Mouse (Mus musculus) cortical plate, adult 2 months (tissue): ENCODE data around the gene Smarcal1. TPM values are rescaled to one million over a fixed set of nuclear protein-coding genes. Genes with fewer than 3 reads are reported as not detected.
A peak's percentile ranks its signal among the peaks of the same experiment; 100 is the strongest.

Source experiments
- H3K27ac ChIP-seq: fragments of 200-500 bp; 2 replicates; pipeline ENCODE4 v1.5.1; 2012; ENCODE audit warnings: low read length, control low read depth, inconsistent platforms; ENCODE audit not compliant: insufficient read depth
- H3K4me1 ChIP-seq: fragments of 200-500 bp; 2 replicates; pipeline ENCODE4 v1.6.1; 2011; ENCODE audit warnings: low read length; ENCODE audit not compliant: control insufficient read depth, insufficient read depth
- H3K4me3 ChIP-seq: fragments of 200-500 bp; 2 replicates; pipeline ENCODE4 v1.5.1; 2011; ENCODE audit warnings: mild to moderate bottlenecking, low read length, control low read depth; ENCODE audit not compliant: insufficient read depth
- CTCF ChIP-seq: fragments of 200-500 bp; IDR thresholded peaks from 2 replicates; pipeline ENCODE4 v1.5.1; 2011; ENCODE audit warnings: mild to moderate bottlenecking, control low read depth, low read length; ENCODE audit not compliant: insufficient read depth; ENCODE audit errors: extremely low read depth
- POLR2A ChIP-seq: fragments of 200-500 bp; IDR thresholded peaks from 2 replicates; pipeline ENCODE4 v1.6.1; 2011; ENCODE audit warnings: mild to moderate bottlenecking, low read length, control low read depth; ENCODE audit not compliant: insufficient read depth; ENCODE audit errors: extremely low read depth
- polyA plus RNA-seq: library from polyadenylated mRNA; depleted of rRNA; stranded (reverse); fragments of >200 nt; gene quantifications from 2 replicates; pipeline ENCODE4 v1.2.3, GENCODE M21; 2012; rRNA removed

Gene Smarcal1
- 39.9 and 40.0 TPM in 2 replicates for polyA plus RNA-seq

DNA sequence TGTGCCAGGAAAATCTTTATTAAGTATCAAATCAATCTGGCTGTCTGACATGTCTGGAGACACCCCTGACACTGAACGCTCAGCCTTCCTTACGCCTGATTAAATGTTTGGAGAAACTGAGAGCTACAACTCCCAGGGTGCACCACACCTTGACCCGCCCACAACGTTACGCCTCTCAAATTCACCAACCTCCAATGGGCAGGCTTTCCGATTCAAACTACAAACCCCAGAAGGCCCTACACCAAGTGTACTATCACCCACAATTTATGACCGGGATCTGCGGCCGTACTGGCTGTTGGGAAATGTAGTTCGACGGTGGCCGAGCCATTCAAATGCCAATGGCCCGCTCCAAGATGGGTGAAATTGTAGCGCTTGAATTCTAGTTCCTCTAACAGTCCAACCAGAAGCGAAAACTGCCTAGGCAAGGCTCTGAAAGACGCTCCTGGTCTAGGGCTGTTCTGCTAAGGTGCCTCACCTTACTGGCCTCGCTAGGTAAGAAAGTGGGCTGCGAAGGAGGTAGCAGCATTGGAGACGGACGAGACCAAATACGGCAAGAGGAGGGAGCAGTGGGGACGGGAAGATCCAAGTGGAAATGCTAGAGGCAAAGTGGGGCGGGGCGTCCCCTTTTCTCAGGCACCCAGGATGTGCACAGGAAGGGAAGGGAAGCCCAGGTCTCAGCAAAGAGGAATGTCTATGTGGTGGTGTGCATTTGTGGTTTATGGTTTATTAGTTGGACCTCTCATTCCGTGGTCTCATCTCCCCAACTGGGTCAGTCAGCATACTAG is at the start of gene Smarcal1:
Gene Smarcal1 (plus strand): TSS at position 305 of the 785 bp plus-strand sequence.
- Histone ChIP-seq H3K4me3 (peak within 1 kb of the TSS; percentile 46), H3K27ac (peak within 1 kb of the TSS; percentile 26), H3K4me1 (no peaks in the 10 kb centered on the region; the same call in 1 of the 2 replicates)
- TF ChIP-seq POLR2A (peak; percentile 90), CTCF (no peak)

DNA sequence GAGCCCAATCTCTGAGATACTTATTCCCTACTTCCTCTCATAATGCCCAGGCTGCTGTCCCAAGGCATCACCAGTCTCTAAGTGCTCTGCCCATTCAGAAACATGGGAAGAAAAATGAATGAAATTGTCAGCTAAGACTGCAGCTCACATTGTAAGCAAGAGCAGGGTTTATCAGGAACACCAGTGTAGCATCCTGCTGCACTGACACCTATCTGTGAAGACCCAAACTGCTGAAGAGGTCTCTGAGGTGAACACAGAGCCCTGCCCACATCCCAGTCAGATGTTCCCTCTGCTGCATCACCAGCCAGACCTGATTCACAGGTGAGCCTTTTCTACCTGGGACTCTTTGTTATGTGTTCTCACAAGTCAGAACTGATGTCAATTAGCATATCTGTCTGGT is 49.6 kb upstream of the Smarcal1 start:
- Histone ChIP-seq H3K4me3 (peak overlapping the region; percentile 83), H3K4me1 (peaks cover 1% of the 10 kb centered on the region; the same call in 1 of the 2 replicates), H3K27ac (no peak overlapping the region)
- TF ChIP-seq POLR2A (no peak), CTCF (no peak)

DNA sequence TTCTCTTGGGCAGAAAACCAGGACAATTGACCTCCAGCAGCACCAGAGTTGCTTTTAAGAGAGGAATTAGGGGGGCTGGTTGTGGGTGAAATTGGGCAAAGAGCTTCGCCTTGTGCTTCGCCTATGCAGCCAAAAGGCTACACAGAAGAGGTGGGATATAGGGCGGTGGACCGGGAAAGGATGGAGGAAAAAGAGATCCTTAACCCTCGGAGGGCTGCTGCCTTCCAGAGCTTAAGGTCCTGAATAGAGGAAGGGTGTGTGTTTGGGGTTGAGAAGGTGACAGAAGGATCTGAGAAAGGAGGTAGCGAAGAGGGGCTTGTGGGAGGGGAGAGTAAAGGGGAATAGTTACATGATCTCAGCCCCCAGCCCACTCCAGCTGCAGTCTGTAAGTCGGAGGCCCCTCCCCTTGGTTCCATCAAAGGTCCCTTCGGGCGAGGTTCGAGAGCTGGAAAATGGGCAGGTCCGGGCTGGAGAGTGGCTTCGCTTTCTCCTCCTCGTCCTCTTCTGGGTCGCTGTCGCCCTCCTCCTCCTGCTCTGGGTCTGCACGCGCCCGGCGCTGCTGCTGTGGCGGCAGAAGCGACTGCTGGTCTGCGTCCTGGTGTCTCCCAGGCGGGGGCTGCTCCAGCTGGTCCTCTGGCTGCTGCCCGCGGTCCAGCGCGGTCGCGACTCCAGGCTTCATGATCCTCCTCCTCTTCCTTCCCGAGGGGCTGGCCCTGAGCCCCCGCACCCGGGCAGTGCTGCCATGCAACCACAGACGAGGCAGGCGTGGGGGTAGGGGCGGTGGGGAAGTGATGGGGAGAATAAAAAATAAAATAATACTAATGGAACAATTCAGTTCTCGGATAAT is 47.1 kb upstream of the Smarcal1 start:
- Histone ChIP-seq H3K4me1 (peaks cover 1% of the 10 kb centered on the region; the same call in 1 of the 2 replicates), H3K27ac (no peak overlapping the region), H3K4me3 (peak overlapping the region; percentile 83)
- TF ChIP-seq CTCF (no peak), POLR2A (no peak)

DNA sequence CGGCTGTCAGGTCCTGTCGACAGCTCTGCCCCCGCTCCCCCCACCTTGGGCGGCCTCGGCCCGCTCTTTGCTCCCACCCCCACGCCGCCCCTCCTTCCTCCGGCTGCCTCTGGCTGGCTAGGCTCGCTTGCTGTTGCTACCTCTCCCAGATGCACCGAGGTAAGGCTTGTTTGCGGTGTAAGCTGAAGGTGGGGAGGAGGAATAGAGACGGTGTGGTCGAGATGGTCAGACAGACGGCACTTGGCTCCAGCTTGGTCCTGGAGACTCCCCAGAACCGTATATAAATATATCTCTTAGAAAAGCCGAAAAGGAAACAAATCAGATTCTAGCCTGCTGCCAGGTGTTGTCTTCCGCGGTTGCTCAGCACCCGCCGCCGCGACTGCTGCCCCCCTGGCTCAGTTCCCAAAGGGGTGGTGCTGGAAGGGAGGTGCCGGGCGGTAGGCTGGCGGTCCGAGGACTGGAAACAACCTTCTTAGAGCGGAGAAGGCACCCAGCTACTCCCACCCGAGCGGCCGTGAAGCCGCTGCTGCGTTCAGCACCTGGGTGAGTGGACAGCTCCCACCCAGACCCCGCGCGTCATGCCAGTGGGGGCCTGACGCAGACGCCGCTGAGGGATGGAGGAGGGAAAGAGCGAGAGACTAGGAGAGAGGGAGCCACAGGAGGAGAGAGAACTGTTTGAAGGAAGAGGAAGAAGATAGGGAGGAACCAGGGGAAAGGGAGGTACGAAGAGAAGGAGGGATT is 46.3 kb upstream of the Smarcal1 start, which contains the start of gene March4:
Gene March4 (minus strand): TSS at position 320 of the 741 bp plus-strand sequence.
- H3K4me1 ChIP-seq = no peaks in the 10 kb centered on the region; the same call in 1 of the 2 replicates
- peak within 1 kb of the TSS; percentile 83 for H3K4me3 ChIP-seq
- TF ChIP-seq POLR2A = no peak
- TF ChIP-seq CTCF = no peak
- peak within 1 kb of the TSS; percentile 18 for H3K27ac ChIP-seq

DNA sequence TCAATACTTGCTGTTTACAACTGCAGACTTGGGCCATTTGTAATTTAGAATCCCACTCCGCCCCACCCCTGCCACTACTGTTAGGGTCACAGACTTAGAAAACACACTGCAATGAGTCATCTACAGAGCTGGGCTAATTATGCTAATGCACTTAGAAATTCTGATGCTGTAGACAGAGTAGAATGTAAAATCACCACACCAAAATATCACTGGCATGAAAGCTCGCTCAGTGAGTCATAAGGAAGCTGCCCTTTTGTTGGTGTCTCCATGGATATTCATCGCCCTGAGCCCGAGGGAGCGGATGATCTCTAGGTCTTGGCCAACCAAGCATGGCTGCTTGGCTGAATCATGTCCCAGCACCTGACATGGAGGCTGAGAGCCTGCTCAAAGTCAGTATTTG is 44.8 kb upstream of the Smarcal1 start:
- no peak overlapping the region; the same call in 1 of the 2 replicates for H3K4me3 ChIP-seq

DNA sequence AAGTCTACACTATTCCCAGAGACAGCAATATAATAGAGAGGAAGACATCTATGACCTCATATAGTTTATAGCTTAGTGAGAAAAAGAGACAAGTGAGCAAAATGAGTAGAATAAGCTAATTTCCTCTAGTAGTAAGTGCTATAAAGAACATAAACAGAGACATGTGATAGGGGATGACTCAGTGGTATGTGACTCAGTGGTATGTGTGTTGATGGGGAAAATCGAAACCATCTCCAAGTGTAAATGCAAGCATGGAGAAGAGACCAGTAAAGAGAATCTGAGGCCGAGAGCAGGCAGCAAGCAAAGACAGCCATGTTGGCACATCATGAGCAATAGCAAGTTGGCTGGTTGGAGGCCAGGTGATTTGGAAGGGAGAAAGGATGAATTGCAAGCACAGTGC is 32.7 kb upstream of the Smarcal1 start:
- Histone ChIP-seq H3K4me3 (no peak overlapping the region), H3K27ac (no peak overlapping the region), H3K4me1 (no peaks in the 10 kb centered on the region)
- TF ChIP-seq CTCF = no peak
- no peak for TF ChIP-seq POLR2A

More for the DNA sequence above, 44.8 kb upstream of the Smarcal1 start:
- H3K4me1 ChIP-seq = no peaks in the 10 kb centered on the region
- no peak for TF ChIP-seq POLR2A
- TF ChIP-seq CTCF = no peak
- no peak overlapping the region for H3K27ac ChIP-seq

DNA sequence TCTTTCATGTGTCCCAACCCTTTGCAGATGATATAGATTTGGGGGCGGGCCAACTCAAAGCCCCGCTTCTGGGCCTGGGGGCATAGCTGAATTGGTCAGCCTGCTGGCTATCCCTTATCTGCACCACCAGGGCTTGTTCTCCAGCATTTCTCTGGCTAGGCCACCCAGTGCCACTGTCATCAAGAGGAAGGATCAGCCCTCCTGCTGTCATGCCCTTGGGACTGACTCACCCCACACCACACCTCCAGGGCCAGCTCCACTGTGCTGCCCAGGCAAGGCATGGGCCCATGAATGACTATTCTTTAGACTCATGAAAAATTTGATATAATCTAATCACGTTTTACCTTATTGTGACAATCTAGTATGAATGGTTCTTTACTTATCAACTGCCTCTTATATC is 26.6 kb upstream of the Smarcal1 start:
- Histone ChIP-seq H3K4me3 (no peak overlapping the region), H3K4me1 (no peaks in the 10 kb centered on the region), H3K27ac (no peak overlapping the region)
- no peak for TF ChIP-seq POLR2A
- no peak for TF ChIP-seq CTCF

DNA sequence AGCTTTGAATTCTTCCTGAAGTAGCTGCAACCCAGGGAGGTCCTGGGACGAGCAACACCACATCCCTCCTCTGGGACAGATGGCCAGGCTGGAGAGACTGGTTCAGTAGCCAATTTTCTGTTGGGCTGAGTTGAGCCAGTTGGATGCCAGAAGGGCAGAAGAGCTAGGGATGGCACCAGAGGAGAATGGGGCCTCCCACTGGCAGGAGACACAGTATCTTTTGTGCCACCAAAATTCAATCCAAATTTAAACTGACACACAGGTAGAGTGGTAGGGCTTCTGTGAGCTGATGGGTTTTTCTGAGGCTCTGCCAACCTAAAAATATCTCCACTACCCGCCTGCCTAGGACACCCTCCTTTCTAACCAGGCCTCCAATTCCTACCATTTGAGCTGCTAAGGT is 24.4 kb upstream of the Smarcal1 start:
- Histone ChIP-seq H3K27ac (no peak overlapping the region), H3K4me1 (no peaks in the 10 kb centered on the region), H3K4me3 (no peak overlapping the region)
- TF ChIP-seq CTCF (no peak), POLR2A (no peak)

DNA sequence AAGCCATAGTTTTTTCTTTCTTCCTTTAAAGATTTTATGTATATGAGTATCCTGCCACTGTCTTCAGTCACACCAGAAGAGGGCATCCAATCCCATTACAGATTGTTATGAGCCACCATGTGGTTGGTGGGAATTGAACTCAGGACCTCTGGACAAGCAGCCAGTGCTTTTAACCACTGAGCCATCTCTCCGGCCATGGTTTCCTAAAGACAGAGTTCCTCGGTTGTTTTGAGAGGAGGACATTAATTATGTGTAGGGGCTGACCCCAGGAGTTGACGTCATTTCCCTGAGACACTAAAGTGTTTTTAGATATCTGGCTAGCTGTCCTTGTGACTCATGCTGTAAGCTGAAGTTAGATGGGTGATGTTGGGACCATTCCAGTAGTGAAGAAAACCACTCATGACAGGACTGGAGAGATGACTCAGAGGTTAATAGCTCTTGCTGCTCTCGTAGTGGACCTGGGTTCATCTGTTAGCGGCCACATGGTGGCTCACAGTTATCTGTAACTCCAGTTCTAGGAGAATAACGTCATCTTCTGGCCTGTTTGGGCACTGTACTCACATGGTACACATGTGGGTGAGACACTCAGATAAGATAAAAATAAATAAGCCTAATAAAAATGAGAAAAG is 18.6 kb upstream of the Smarcal1 start:
- H3K27ac ChIP-seq = no peak overlapping the region
- no peak for TF ChIP-seq POLR2A
- no peak for TF ChIP-seq CTCF
- no peak overlapping the region for H3K4me3 ChIP-seq
- no peaks in the 10 kb centered on the region for H3K4me1 ChIP-seq
